Mouse (Mus musculus): ENCODE measurements around the gene Timm10.
A peak's percentile ranks its signal among the peaks of the same experiment; 100 is the strongest.

Gene Timm10

GRCm38 (mm10) chr2:84822552-84822951 is 4.2 kb upstream of the Timm10 start, which contains the start of gene Smtnl1:
Gene Smtnl1, minus strand, starts transcription at chr2:84822652.
- no peak for DNase-seq

- no peak for DNase-seq
Measured at GRCm38 (mm10) chr2:84823237-84823636, 3.6 kb upstream of the Timm10 start.

- peak in 1 of 2 experiments; percentile 42 for DNase-seq
Measured at GRCm38 (mm10) chr2:84827283-84827920, 605 bp downstream of the Timm10 start.

- DNase-seq, result peak; percentile 83 to 87
Measured at GRCm38 (mm10) chr2:84831666-84832391, 5.0 kb downstream of the Timm10 start.

GRCm38 (mm10) chr2:84837107-84837506 is 10.3 kb downstream of the Timm10 start:
- DNase-seq, result no peak

- no peak for DNase-seq
Measured at GRCm38 (mm10) chr2:84837817-84838592, 11.2 kb downstream of the Timm10 start.

- no peak for DNase-seq
Measured at GRCm38 (mm10) chr2:84838593-84838949, 11.8 kb downstream of the Timm10 start, which contains the start of gene Slc43a1. Gene Slc43a1, plus strand, starts transcription at chr2:84838850.

- peak; percentile 47 to 62 for DNase-seq
Measured at GRCm38 (mm10) chr2:84838993-84839980, 12.5 kb downstream of the Timm10 start.

- peak; percentile 83 to 89 for DNase-seq
Measured at GRCm38 (mm10) chr2:84840016-84840747, 13.4 kb downstream of the Timm10 start.

- DNase-seq, result no peak
Measured at GRCm38 (mm10) chr2:84840748-84841563, 14.2 kb downstream of the Timm10 start.

- DNase-seq, result no peak
Measured at GRCm38 (mm10) chr2:84841905-84842304, 15.1 kb downstream of the Timm10 start.

GRCm38 (mm10) chr2:84843654-84844053 is 16.9 kb downstream of the Timm10 start:
- DNase-seq, result no peak

- DNase-seq, result no peak
Measured at GRCm38 (mm10) chr2:84845226-84845625, 18.4 kb downstream of the Timm10 start.

- DNase-seq, result no peak
Measured at GRCm38 (mm10) chr2:84850407-84851129, 23.8 kb downstream of the Timm10 start.

- peak; percentile 67 to 79 for DNase-seq
Measured at GRCm38 (mm10) chr2:84851130-84852040, 24.6 kb downstream of the Timm10 start.

GRCm38 (mm10) chr2:84855732-84856131 is 28.9 kb downstream of the Timm10 start:
- peak; percentile 63 to 74 for DNase-seq

GRCm38 (mm10) chr2:84858551-84858950 is 31.8 kb downstream of the Timm10 start:
- no peak for DNase-seq

- no peak for DNase-seq
Measured at GRCm38 (mm10) chr2:84859991-84860780, 33.4 kb downstream of the Timm10 start.

Data from kidney, postnatal 4 days (tissue).